Mouse (Mus musculus) ES-Bruce4 (cell line): Measurements from ENCODE around the gene Ush2a.

ENCODE experiments used
- CTCF ChIP-seq: IDR thresholded peaks from one replicate; pipeline ENCODE4 v1.8.1; 2011; ENCODE audit warnings: low read depth, low read length
- EP300 ChIP-seq: IDR thresholded peaks from 2 replicates; pipeline ENCODE4 v1.6.1; 2011; ENCODE audit warnings: low read depth, low read length; ENCODE audit not compliant: insufficient read depth
- POLR2A ChIP-seq: IDR thresholded peaks from one replicate; pipeline ENCODE4 v1.8.1; 2011; ENCODE audit warnings: low read length; ENCODE audit not compliant: insufficient read depth

- TF ChIP-seq CTCF (no peak), EP300 (no peak), POLR2A (no peak)
These were observed 304.4 kb downstream of the Ush2a start for GRCm38 (mm10) chr1:188566229-188566628.
